Mouse (Mus musculus) gastrocnemius, postnatal 36 days (tissue): Measurements from ENCODE around the gene Gm1604a. TPM values are rescaled to one million over a fixed set of nuclear protein-coding genes. Genes with fewer than 3 reads are reported as not detected.

Experiments
- total RNA-seq, 2 experiments: library from RNA; stranded (reverse); gene quantifications; 2 replicates each; pipeline ENCODE4 v1.2.3; 2021

Gene Gm1604a
- total RNA-seq, 2 experiments from 2014 or later, result not detected

Other genes with a start within 250 kb of the Gm1604a start
- gene Ezr, start 242.8 kb upstream of the Gm1604a start, total RNA-seq, result 1 to 10 TPM; 2.1 to 2.5 TPM
- 10 to 100 TPM; 19.0 to 23.9 TPM for gene Rsph3b, start 76.9 kb upstream of the Gm1604a start, total RNA-seq
- 10 to 100 TPM; 10.5 to 12.0 TPM for gene Tagap1, start 64.4 kb upstream of the Gm1604a start, total RNA-seq
- 100 to 1,000 TPM in 1 of 2 experiments, 10 to 100 TPM in 1; 99.0 to 102 TPM for gene Rnaset2b, start 54.9 kb upstream of the Gm1604a start, total RNA-seq
- gene Gm49721, start 46.7 kb upstream of the Gm1604a start, total RNA-seq, result not detected
- 10 to 100 TPM; 90.6 to 95.7 TPM for gene Rps6ka2, start 144.5 kb downstream of the Gm1604a start, total RNA-seq